Mouse (Mus musculus) stomach, postnatal 0 days (tissue): ENCODE measurements around the gene Cers3.

Experiments used
- CTCF ChIP-seq: IDR thresholded peaks from 2 replicates; pipeline ENCODE4 v1.5.1; 2016; ENCODE audit warnings: antibody characterized with exemption, low read depth, mild to moderate bottlenecking, moderate library complexity
- EP300 ChIP-seq: optimal IDR thresholded peaks from 2 replicates; pipeline ENCODE3; 2016; ENCODE audit warnings: antibody characterized with exemption

- TF ChIP-seq EP300 (no peak), CTCF (no peak)
These were observed 88.0 kb downstream of the Cers3 start for GRCm38 (mm10) chr7:66831295-66831694.
